Mouse (Mus musculus): Measurements from ENCODE around the gene Slc25a44. TPM values are rescaled to one million over a fixed set of nuclear protein-coding genes. Genes with fewer than 3 reads are reported as not detected.

Slc25a44 gene
- polyA plus RNA-seq (2017; shearing (Covaris generic)), result 10 to 100 TPM; 11.2 to 14.6 (median 14.4) TPM

DNA sequence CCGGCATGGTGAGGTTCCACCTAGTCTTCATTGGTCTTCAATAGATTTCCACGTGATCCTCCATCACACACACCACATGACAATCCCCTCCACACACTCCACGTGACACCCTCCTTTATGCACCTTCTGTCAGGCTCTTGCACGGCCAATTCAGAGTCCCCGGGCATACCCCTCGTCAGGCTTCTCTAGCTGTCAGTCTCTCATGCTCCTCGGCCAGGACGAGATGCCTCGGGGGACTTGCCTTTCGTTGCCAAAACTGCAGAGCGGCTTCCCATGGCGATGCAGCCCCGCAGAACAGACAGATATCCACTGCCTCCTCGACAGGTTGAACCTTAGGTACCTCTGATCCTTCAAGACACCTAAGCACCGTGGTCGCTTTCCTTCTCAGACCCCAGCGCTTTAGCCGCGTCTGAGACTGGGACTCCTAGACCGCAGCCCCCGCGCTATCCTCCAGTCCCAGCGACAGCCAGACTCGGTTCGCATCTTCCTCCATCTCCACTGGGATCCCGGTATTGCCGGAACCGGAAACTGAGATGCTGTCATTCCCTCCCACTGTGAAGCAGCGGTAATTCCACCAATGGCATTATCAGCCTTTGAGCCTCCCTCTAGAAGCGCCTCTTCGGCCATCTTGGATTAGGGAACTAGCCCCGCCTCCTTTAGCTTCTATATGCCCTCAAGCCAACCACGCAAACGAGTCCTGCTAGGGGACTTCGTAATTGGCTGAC is at the start of gene Slc25a44:
Slc25a44 (minus strand) TSS at position 535 of the 725 bp plus-strand sequence.
- peak; percentile 100 for ATAC-seq

DNA sequence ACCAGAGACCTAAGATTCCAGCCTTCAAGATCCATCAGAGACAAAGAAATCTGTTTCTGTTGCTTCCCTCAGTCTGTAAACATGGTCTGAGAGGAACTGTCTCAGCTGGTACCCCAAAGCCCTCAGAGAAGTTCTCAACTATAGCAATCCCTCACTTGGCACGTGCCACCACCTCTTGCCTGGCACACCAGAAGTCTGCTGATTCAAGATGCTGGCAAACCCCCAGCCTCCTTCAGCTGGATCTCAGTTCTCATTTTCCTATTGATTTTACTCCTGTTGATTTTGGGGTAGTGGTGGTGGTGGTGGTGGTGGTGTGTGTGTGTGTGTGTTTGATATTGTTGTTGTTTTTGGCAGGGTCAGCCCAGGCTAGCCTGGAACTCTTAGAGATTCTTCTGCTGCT is 48.6 kb upstream of the Slc25a44 start:
- ATAC-seq, result no peak

DNA sequence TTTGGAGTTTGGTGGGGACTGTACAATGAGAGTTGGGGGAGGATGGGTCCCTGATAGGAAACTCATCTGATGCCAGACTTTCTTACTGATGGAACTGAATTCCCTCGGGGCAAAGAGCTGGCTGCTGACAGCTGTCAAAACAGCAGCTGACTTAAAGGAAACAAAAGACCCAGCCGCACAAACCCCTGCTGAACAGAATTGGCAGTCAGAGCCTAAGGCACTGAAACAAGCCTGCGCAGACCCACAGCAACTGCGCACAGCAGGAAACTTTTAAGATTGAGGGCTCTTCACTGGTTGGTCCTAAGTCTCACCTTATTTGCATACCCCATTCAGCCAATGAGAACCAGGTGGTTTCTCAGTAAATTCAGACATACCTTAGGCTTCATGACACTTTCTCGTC is 48.1 kb upstream of the Slc25a44 start:
- no peak for ATAC-seq

DNA sequence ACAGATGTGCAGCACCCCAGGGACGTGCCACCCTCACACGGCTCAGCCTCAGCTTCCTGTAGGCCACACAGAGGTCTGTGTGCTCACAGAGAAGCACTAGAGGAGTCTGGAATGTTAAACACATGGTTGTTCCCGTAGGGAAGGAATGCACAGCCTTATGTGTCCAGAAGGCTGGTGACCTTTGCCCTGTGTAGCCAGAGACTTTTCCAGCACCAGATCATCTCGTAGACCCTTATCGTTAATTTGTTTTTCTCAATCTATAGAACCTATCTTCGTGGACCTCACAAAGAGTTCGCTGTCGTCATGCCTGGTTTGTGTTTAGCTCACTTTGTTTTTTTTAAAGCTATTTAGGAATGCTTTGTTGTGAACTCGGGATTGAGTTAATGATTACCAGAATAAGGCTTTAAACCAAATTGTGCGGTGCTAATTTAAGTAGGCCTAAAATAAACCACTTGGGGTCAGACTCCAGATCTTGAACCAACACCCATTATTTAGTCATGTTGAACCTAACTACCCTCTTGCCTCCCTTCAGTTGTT is 46.1 kb upstream of the Slc25a44 start:
- no peak for ATAC-seq

DNA sequence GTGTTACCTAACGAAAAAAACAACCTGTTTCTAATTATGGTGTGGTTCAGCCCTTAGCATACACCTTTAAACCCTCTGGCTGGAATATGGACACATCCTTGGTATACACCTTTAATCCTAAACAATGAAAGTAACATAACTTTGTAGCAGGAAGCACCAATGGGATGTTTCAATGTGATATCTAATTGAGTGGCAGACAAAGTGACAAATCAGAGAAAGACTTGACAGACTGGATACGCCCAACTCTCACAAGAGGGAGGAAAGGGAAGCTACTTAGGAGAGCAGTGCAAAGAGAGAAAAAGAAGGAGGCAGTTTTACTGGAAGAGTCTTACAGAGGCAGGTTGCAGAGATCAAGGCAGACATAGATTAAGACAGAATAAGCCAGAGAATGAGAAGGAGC is 44.5 kb upstream of the Slc25a44 start:
- no peak for ATAC-seq

DNA sequence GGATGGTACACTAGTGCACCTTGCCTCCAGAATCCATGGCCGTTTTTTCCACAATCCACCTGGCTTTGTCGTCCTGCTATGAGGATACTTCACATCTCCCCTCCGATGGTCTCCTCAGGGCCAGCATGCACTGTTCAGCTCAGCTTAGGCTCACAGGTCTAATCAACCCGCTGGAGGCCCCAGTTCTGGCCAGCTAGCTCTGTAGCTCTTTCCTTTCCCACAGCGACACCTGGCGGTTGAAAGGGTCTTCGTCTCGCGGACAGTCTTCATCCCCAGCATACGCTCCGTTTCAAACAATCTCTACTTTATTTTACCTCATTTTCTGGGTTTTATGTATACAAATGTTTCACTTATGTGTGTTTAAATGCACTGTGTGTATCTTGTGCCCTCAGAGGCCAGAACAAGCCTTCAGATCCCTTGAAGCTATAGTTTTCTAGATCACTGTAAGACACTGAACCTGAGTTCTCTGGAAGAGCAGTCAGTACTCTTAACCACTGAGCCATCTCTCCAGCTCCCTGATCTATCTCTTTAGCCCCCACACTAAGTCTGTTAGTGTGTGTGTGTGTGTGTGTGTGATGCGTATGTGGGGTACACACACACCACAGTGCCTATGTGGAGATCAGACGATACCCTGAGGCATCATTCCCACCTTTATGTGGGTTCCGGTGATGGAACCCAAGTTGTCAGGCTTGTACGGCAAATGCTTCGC is 42.3 kb upstream of the Slc25a44 start:
- peak; percentile 77 for ATAC-seq

DNA sequence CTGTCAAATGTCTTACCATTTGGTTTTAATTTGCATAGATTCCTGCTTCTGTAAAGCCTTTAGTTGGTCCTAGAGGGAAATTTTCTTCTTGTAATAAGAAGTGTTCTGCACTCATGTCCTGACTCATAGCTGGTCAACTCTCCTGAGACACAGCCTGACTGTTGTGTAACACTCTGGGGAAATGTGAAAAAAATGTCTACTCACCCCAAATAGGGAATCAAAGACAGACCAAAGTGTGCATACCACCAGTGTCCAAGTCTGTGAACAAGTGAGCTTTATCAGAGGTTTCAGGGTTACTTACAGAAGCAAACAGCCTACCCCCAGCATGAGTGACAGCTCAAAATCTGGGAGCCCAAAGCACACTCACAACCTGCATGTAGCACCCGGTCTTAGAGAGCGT is 40.2 kb upstream of the Slc25a44 start:
- ATAC-seq, result no peak

DNA sequence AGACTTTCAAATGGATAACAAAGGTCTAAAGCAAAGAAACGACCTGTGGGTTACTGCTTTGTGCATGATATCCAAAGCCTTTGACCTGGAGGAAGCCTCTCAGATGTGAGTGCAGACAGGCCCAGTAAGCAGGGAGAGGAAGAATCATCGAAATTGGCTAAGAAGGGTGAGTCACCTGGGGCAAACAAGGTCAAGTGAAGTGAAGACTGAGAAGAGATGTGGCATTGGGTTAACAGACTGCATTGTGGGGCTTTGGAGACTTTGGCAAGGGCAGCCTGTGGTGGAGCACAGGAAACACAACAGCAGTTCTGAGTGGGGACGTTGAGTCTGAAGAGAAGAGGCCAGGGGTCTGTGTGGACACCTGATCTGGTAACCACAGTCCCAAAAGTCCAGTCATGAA is 39.5 kb upstream of the Slc25a44 start:
- no peak for ATAC-seq

DNA sequence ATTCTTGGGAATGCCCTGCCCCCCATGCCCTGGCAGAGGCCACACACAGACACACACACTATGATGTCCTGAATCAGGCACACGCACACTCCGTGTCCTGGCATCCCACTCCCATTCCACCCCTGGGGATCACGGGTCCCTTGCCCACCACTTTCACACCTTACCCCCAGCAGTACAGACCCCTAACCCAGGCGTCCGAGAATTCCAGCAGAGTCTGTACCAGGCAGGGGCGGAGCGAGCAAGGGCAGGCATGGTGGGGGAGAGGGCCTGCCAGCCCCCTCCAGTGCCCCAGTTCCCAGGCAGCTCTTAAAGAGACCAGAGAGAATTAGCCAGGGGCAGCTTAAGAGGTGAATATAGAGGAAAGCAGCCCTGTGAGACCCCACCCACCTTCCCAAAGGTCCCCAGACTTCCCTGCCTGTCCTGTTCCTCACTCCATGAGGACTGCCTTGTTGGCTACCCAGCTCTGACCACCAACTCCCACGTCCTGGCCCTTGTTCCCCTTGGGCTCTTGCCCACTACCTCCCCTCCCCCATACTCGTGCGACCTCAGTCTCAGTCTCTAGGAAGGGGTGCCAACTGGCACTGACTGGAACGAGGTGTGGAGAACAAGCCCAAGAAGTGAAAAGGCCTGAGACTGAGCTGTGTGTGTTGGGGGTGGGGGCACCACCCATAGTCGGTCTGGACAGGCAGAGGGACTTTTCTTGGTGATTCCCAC is 36.2 kb upstream of the Slc25a44 start, which contains the start of gene Sema4a:
Sema4a (minus strand) TSS at position 200 of the 714 bp plus-strand sequence.
- ATAC-seq, result no peak

DNA sequence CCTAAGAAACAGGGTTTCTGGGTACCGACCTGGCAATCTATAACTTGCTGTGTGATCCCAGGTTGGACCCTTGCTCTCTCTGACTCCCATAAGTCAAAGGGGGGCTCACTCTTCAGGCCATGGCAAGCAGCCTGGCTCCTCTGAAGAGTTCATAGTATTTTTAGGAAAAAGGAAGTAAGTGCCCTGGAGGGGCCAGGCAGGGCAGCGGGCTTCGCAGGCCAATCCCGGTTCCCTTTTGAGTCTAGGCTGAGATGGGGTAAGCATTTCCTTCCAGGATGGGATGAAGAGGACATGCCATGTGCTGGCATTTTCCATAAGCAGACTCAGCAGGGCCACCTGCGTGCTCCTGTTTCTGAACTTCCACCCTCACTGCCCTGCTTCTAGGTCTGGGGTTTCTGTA is 35.1 kb upstream of the Slc25a44 start:
- ATAC-seq, result no peak

DNA sequence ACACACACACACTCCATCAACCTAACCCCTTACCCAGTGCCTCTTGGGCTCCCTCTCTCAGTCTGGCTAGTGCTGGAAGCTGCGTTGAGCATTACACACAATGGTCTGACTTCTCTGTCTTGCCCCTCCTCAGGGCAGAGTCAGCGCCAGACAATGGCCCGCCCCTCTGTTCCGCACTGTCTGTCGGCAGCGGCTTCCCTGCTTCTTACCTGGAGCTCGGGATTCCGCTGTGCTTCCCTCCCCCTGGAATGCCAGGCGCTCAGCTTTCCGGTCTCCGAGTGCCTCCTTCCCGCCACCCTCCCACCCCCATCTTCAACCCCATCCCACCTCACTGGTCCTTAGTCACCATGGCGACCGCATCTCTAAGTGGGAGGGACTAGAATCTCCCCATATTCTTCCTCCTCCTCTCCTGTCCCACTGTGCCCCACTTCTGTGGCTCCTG is 33.9 kb upstream of the Slc25a44 start:
- ATAC-seq, result no peak

DNA sequence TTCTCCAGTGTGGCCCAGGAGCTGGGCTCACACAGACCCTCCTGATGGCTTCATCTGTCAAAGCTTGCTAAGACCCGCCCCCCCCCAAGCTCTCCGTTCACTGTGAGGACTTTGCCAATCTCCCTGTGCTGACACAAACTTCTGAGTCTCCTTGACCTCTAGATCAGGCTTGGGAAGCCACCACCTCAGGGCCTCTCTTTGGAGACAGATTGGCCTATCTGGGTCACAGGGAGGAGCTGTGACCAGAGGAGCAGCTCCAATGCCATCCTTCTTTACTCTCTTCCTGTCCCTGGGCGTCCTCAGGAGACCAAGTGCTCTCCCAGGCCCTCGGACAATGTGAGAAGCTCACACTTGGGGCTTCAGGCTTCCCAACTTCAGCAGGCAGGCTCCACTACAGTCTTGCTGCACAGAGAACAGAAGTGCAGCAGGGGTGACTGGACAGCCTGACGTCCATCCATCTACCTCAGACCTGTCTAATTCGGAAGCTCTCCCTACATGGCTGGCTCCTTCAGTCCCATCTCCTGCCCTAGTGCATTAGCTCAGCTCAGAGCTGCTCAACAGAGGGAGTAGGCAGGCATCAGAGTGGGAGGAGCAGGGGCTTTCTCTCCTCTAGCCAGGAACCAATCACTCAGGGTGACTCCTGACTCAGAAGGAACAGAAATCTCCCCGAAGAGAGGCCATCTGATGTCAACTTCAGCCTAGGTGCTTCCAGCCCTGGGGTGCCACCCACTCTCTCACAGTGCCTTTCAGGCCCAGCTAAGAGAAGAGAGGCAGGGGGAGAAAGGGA is 32.0 kb upstream of the Slc25a44 start:
- ATAC-seq, result peak; percentile 27

DNA sequence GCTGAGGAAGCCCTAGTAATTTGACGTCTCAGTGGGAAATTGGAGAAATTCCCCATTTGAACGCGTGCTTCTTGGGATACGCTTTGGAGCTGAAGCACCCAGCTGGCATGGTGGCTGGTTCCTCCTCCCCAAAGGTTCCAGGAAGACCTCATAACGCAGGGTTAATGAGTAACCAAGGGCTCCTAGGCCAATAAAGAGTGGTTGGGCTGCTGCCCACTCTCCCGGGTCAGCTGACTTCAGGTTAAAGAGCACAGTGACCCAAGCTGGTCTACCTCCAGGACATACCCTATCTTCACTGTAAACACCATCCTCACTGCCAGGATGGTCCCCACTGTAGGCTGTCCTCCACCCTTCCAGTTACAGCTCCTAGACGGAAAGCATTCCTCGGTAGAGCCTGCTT is 31.4 kb upstream of the Slc25a44 start:
- ATAC-seq, result no peak

DNA sequence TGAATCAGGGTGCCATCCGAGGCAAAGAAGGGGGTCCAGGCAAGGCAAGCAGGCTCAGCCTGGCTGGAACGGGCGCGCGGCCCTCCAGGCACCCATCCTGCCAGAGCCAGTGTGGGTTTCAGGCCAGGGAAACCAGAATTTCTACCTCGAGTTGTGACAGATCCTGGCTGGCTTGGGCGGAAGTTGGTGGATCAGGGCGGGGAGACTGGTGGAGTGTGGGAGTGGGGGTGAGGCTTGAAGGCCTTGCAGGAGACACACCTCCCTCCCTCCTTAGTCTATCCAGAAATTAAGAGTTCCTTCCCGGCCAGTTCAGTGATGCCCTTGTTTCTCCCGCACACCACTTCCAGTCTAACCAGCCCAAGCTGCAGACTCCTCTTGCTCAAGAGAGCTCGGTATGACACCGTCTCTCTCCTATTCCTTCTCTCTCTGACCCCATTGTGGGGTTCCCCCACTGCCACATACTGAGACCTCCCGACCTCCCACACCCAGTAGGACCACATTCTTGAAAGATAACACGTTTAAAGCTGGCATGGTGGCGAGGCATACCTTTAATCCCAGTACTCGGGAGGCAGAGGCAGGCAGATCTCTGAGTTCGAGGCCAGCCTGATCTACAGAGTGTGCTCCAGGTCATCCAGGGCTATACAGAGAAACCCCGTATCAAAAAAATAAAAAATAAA is 30.8 kb upstream of the Slc25a44 start:
- ATAC-seq, result no peak

DNA sequence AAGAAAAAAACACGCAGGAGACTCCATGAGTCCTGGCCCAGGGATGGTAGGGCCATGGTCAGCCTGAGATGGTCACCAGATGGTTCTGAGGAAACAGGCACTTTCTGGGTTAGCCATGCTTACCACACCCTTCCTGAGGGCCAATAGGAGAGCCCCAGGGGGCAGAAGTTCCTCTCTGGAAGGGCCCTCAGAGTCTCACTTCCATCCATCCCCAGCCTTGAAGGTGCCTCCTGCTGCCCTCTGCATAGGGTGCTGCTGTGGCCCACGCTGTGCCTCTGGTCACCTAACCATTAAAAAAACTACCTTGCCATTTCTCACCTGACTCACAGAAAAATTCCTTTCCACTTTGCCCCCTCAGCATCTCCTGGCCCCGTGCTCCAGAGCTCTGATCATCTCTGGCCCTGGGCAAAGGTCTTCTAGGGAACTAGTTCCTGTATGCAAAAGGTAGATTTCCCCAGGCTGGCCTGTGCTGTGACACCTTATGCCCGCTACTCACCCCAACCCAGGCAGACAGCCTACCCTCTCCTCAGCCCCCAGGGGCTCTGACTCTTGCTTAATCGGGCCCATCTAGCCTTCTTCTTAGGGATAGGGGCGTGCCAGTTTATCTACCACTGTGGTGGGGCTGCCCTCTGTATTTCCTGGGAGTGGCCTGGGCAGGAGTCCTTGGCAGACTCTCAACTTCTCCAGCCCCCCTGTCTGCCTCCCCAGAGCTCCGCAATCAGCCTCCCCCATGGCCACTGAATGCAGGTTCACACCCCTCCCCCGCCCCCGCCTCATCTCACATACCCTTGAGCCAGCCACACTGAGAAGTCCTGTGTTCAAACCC is 30.0 kb upstream of the Slc25a44 start:
- no peak for ATAC-seq

DNA sequence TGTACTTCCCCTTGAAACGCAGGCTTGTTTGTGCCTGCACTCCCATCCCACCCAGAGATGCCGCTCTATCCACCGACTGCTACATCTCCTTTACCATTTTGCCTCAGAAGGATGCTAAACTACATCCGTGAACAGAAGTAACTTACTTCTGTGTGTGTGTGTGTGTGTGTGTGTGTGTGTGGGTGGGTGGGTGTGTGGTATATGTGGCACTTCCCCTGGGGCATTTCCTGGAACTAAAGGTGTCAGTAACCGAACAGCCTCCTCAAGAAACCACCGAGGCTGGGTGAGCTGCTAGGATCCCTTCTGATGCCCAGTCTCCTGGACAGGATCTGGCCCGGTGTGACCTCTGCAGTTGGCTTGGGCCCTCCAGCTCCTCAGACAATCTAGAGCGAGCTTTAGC is 29.0 kb upstream of the Slc25a44 start:
- peak; percentile 71 for ATAC-seq

DNA sequence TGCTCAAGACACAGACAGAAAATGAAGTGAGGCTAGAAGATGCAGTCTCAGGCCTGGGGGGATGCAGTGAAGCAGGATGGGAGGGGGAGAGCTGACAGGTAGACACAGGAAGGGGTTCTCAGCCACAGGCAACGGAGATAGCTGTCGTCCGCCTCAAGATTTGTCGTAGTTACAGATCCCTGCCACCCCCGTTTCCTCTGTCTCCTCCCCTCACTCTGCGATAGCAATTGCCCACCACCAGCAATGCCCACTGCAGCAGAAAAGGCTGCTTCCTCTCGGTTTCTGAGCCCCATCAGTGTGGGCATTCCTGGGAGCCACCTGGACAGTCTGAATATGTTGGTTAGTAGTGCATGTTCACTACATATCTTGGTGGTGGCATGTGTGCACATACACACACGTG is 28.4 kb upstream of the Slc25a44 start:
- peak; percentile 75 for ATAC-seq

DNA sequence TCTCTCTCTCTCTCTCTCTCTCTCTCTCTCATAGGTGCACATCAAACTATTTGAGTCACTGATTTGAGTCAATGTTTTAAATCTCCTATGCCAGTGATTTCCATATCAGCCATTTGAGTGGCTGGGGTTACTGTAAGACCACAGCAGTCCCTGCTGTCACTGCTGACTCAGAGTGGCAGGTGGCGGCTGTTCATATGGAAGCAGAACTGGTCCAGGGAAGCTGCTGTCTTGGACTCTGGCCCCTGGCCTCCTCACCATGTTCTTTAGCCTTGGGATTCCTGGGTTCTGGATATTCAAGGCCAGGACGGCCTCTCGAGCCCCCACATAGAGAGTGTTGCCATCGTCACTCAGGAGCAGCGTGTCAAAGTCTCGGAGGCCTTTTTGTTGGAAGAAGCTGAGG is 27.8 kb upstream of the Slc25a44 start:
- ATAC-seq, result no peak

DNA sequence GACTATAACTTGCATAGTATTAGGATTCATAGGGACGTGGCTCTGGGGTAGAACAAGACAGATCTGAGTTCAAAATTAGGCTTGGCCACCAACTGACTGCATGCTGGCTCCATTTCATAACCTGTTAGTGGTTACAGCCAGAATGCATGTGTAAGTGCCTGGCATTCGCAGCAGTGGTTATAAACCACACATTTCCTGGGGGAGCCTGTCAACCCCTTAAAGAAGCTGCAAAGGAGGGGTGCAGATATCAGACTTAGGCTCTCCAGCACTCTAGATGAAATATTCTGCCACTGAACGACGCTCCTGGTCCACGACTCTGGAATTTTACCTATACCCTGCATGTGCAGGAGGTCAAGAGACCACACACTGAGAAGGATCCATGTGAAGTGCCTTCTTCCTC is 27.3 kb upstream of the Slc25a44 start:
- no peak for ATAC-seq

DNA sequence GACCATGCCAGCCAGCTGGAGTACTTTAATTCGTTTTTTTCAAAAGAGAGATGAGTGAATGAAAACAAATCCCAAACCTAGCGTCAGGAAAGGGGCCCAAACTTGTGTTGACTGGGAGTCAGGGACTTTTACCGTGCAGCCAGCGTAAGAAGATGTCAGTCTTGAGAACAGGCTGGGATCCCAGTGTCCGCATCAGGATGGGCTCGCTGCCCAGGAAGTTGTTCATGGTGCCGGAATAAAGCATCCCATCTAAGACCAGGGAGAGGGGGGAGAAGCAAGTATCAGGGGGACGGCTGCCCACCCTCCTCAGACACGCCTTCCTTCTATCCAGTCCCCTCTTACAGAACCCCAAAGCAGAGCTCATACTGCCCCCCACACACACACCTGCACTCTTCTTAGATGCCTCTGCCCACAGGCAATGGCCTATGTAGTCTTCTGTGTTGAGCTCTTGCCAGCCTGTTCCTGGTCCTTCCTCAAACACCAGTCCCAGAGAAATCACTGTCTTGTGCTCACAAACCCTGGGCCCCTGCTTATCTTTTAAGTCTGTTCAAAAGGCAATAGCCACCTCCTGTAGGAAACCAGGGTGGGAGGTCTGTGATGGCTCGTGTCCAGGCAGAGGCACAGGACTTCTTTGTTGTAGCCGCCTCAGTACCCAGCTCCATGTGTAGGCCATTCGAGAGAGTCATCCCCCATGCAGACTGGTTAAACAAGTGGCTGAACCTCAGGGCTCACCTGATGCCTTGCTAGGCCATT is 25.6 kb upstream of the Slc25a44 start:
- ATAC-seq, result no peak
